Mouse (Mus musculus) C2C12 (cell line): Measurements from ENCODE around the gene Dnaaf1. TPM values are rescaled to one million over a fixed set of nuclear protein-coding genes. Genes with fewer than 3 reads are reported as not detected.

ENCODE experiments used
- H3K27me3 ChIP-seq: one replicate; pipeline ENCODE4 v1.6.1; 2011; ENCODE audit not compliant: control insufficient read depth, insufficient read depth, insufficient read length
- H3K36me3 ChIP-seq: one replicate; pipeline ENCODE4 v1.6.1; 2011; ENCODE audit not compliant: control insufficient read depth, insufficient read depth
- H3K4me3 ChIP-seq: one replicate; pipeline ENCODE4 v1.5.1; 2011; ENCODE audit warnings: mild to moderate bottlenecking, control low read depth; ENCODE audit not compliant: poor library complexity, insufficient read depth, severe bottlenecking
- H3K79me2 ChIP-seq: one replicate; pipeline ENCODE4 v1.6.1; 2011; ENCODE audit not compliant: control insufficient read depth, insufficient read depth
- H3K79me3 ChIP-seq: one replicate; pipeline ENCODE4 v1.6.1; 2011; ENCODE audit warnings: low read depth, control low read depth
- H3ac ChIP-seq: one replicate; pipeline ENCODE3; 2011; ENCODE audit warnings: low read depth; ENCODE audit not compliant: control insufficient read depth, insufficient read length
- CEBPB ChIP-seq: IDR thresholded peaks from one replicate; pipeline ENCODE4 v1.6.1; 2011; ENCODE audit warnings: low read depth, mild to moderate bottlenecking, control low read depth, moderate library complexity
- CTCF ChIP-seq: IDR thresholded peaks from one replicate; pipeline ENCODE4 v1.5.1; 2011; ENCODE audit not compliant: control insufficient read depth, insufficient read depth, insufficient read length
- FOSL1 ChIP-seq: IDR thresholded peaks from one replicate; pipeline ENCODE4 v1.8.0; 2011; ENCODE audit warnings: mild to moderate bottlenecking, low read length; ENCODE audit not compliant: poor library complexity, insufficient read depth, severe bottlenecking
- MAX ChIP-seq: IDR thresholded peaks from one replicate; pipeline ENCODE4 v1.6.1; 2011; ENCODE audit warnings: mild to moderate bottlenecking, control low read depth
- MYOD1 ChIP-seq: IDR thresholded peaks from one replicate; pipeline ENCODE4 v1.6.1; 2011; ENCODE audit warnings: low read depth; ENCODE audit not compliant: control insufficient read depth, insufficient read length
- MYOG ChIP-seq: IDR thresholded peaks from one replicate; pipeline ENCODE4 v1.6.1; 2011; ENCODE audit not compliant: control insufficient read depth, insufficient read length; ENCODE audit errors: extremely low read depth
- USF1 ChIP-seq: IDR thresholded peaks from one replicate; pipeline ENCODE4 v1.6.1; 2011; ENCODE audit warnings: low read depth, mild to moderate bottlenecking, control low read depth, moderate library complexity
- polyA plus RNA-seq: library from polyadenylated mRNA; unstranded; fragments of >200 nt; fragmentation: generic; extraction: Trizol; gene quantifications from one replicate; pipeline ENCODE4 v1.2.1, GENCODE M21; 2012; ENCODE audit warnings: missing spikeins

The Dnaaf1 gene
- polyA plus RNA-seq, 1 experiment, result 0.01 TPM

GRCm38 (mm10) chr8:119606224-119606623, 31.2 kb downstream of the Dnaaf1 start:
- Histone ChIP-seq H3K79me2 (peaks cover 14% of the 10 kb centered on the region), H3K4me3 (no peak overlapping the region), H3ac (no peak overlapping the region), H3K79me3 (peaks cover 4% of the 10 kb centered on the region), H3K36me3 (peaks cover under 1% of the 10 kb centered on the region), H3K27me3 (no peaks in the 10 kb centered on the region)
- TF ChIP-seq CTCF, result no peak
- no peak for TF ChIP-seq CEBPB
- TF ChIP-seq FOSL1, result no peak

GRCm38 (mm10) chr8:119612471-119612870, 37.4 kb downstream of the Dnaaf1 start, which contains the start of gene Adad2:
Gene Adad2 (plus strand): TSS chr8:119612747.
- Histone ChIP-seq H3K27me3 (peaks cover 53% of the 10 kb centered on the region), H3ac (no peak within 1 kb of the TSS), H3K79me2 (no peaks in the 10 kb centered on the region), H3K4me3 (no peak within 1 kb of the TSS), H3K36me3 (no peaks in the 10 kb centered on the region), H3K79me3 (no peaks in the 10 kb centered on the region)
- TF ChIP-seq CEBPB (no peak), FOSL1 (no peak), CTCF (no peak), MYOD1 (no peak), USF1 (no peak), MYOG (no peak), MAX (no peak)

GRCm38 (mm10) chr8:119615096-119615495, 40.1 kb downstream of the Dnaaf1 start:
- no peak overlapping the region for H3K4me3 ChIP-seq
- H3K27me3 ChIP-seq, result peaks cover 70% of the 10 kb centered on the region
- no peak overlapping the region for H3ac ChIP-seq
- no peak for TF ChIP-seq FOSL1
- TF ChIP-seq USF1, result no peak
- no peak for TF ChIP-seq CEBPB
- no peak for TF ChIP-seq MAX
- no peak for TF ChIP-seq CTCF
- no peak for TF ChIP-seq MYOD1
- TF ChIP-seq MYOG, result no peak
- H3K79me3 ChIP-seq, result no peaks in the 10 kb centered on the region
- H3K79me2 ChIP-seq, result no peaks in the 10 kb centered on the region
- no peaks in the 10 kb centered on the region for H3K36me3 ChIP-seq

GRCm38 (mm10) chr8:119616358-119616757, 41.3 kb downstream of the Dnaaf1 start:
- peaks cover 78% of the 10 kb centered on the region for H3K27me3 ChIP-seq
- TF ChIP-seq MYOG (no peak), CEBPB (no peak), MAX (no peak), USF1 (no peak), CTCF (no peak), MYOD1 (no peak), FOSL1 (no peak)
- no peak overlapping the region for H3K4me3 ChIP-seq
- no peak overlapping the region for H3ac ChIP-seq
- H3K79me3 ChIP-seq, result no peaks in the 10 kb centered on the region
- H3K79me2 ChIP-seq, result no peaks in the 10 kb centered on the region
- no peaks in the 10 kb centered on the region for H3K36me3 ChIP-seq

- Histone ChIP-seq H3K27me3 (peaks cover 82% of the 10 kb centered on the region), H3ac (no peak overlapping the region), H3K36me3 (no peaks in the 10 kb centered on the region), H3K79me2 (no peaks in the 10 kb centered on the region), H3K79me3 (no peaks in the 10 kb centered on the region), H3K4me3 (no peak overlapping the region)
- TF ChIP-seq MAX (no peak), CTCF (no peak), CEBPB (no peak), MYOD1 (no peak), USF1 (no peak), MYOG (no peak), FOSL1 (no peak)
Measured at GRCm38 (mm10) chr8:119616811-119617210, 41.8 kb downstream of the Dnaaf1 start.

- Histone ChIP-seq H3K4me3 (no peak overlapping the region), H3ac (no peak overlapping the region), H3K27me3 (peaks cover 86% of the 10 kb centered on the region), H3K36me3 (no peaks in the 10 kb centered on the region), H3K79me2 (no peaks in the 10 kb centered on the region), H3K79me3 (no peaks in the 10 kb centered on the region)
- TF ChIP-seq CTCF, result no peak
- no peak for TF ChIP-seq CEBPB
- TF ChIP-seq MAX, result no peak
- TF ChIP-seq FOSL1, result no peak
- TF ChIP-seq USF1, result no peak
- no peak for TF ChIP-seq MYOG
- no peak for TF ChIP-seq MYOD1
Measured at GRCm38 (mm10) chr8:119617586-119617985, 42.6 kb downstream of the Dnaaf1 start.
